Mouse (Mus musculus) MEL (cell line): Measurements from ENCODE around the gene Olfr668. TPM values are rescaled to one million over a fixed set of nuclear protein-coding genes. Genes with fewer than 3 reads are reported as not detected.
"Not testable (repeated sequence)": the region's sequence is repeated elsewhere in the genome, so short reads cannot be mapped to it uniquely, and the experiment has no call there.

Experiments used
- DNase-seq: peaks from one replicate; pipeline ENCODE4 v3.0.0; 2011; ENCODE audit warnings: low read depth, low spot score
- H3K27ac ChIP-seq: 2 replicates; pipeline ENCODE4 v1.5.1; 2012; ENCODE audit warnings: low read depth, mild to moderate bottlenecking, control low read depth, low read length, moderate library complexity; ENCODE audit not compliant: control insufficient read depth
- H3K27me3 ChIP-seq, 2 experiments: fragments of 150-350 bp in 1 of 2; sonication (generic) in 1 of 2; 2 replicates each; pipeline ENCODE4 v1.6.1; 2012; ENCODE audit warnings: low read length in 2 of 2, mild to moderate bottlenecking in 2 of 2, improper control_type of control experiment in 1 of 2, moderate library complexity in 1 of 2; ENCODE audit not compliant: insufficient read depth in 2 of 2, control insufficient read depth in 1 of 2
- H3K36me3 ChIP-seq, 2 experiments: 2 replicates each; pipeline ENCODE4 v1.6.1; 2012 to 2014; ENCODE audit warnings: low read length in 2 of 2, improper control_type of control experiment in 1 of 2, inconsistent platforms in 1 of 2, mild to moderate bottlenecking in 1 of 2; ENCODE audit not compliant: insufficient read depth in 2 of 2, control insufficient read depth in 1 of 2
- H3K4me1 ChIP-seq, 2 experiments: fragments of 150-350 bp in 1 of 2; sonication (generic) in 1 of 2; 2 replicates each; pipeline ENCODE4 v1.6.1; 2012; ENCODE audit warnings: low read length in 2 of 2, improper control_type of control experiment in 1 of 2, mild to moderate bottlenecking in 1 of 2; ENCODE audit not compliant: insufficient read depth in 2 of 2, control insufficient read depth in 1 of 2
- H3K4me3 ChIP-seq, 2 experiments: fragments of 150-350 bp in 1 of 2; sonication (generic) in 1 of 2; 2 replicates each; pipeline ENCODE4 v1.5.1; 2012; ENCODE audit warnings: low read depth in 2 of 2, low read length in 2 of 2, mild to moderate bottlenecking in 2 of 2, moderate library complexity in 2 of 2, control low read depth in 1 of 2, improper control_type of control experiment in 1 of 2; ENCODE audit not compliant: control insufficient read depth in 1 of 2, insufficient read depth in 1 of 2
- H3K79me2 ChIP-seq: 2 replicates; pipeline ENCODE4 v1.6.1; 2012; ENCODE audit warnings: mild to moderate bottlenecking, low read length, moderate library complexity; ENCODE audit not compliant: control insufficient read depth, poor library complexity, insufficient read depth
- H3K9ac ChIP-seq: 2 replicates; pipeline ENCODE4 v1.6.1; 2012; ENCODE audit warnings: low read depth, mild to moderate bottlenecking, control low read depth, low read length, moderate library complexity; ENCODE audit not compliant: control insufficient read depth, poor library complexity, severe bottlenecking
- H3K9me3 ChIP-seq: fragments of 150-350 bp; sonication (generic); replicated peaks from 2 replicates; pipeline ENCODE4 v1.6.1; 2012; ENCODE audit warnings: mild to moderate bottlenecking, low read length, improper control_type of control experiment, moderate library complexity; ENCODE audit not compliant: insufficient read depth
- CHD2 ChIP-seq: IDR thresholded peaks from 2 replicates; pipeline ENCODE4 v1.6.1; 2011; ENCODE audit warnings: low read length, improper control_type of control experiment
- CTCF ChIP-seq, 3 experiments: IDR thresholded peaks in 2 of 3; conservative IDR thresholded peaks in 1 of 3; 2 replicates each; pipeline ENCODE4 v1.5.1; 2011 to 2012; ENCODE audit warnings: low read length in 3 of 3, low read depth in 2 of 3, mild to moderate bottlenecking in 2 of 3, improper control_type of control experiment in 1 of 3, inconsistent platforms in 1 of 3, mixed read lengths in 1 of 3, moderate library complexity in 1 of 3; ENCODE audit not compliant: control insufficient read depth in 1 of 3, insufficient read depth in 1 of 3, poor library complexity in 1 of 3, severe bottlenecking in 1 of 3
- EP300 ChIP-seq, 2 experiments: IDR thresholded peaks; 2 replicates each; pipeline ENCODE4 v1.6.1; 2011; ENCODE audit warnings: improper control_type of control experiment in 2 of 2, low read length in 2 of 2, low read depth in 1 of 2, mild to moderate bottlenecking in 1 of 2
- ETS1 ChIP-seq: IDR thresholded peaks from 2 replicates; pipeline ENCODE4 v1.6.1; 2012; ENCODE audit warnings: low read depth, mild to moderate bottlenecking, inconsistent platforms, low read length, improper control_type of control experiment, moderate library complexity
- GATA1 ChIP-seq: IDR thresholded peaks from 2 replicates; pipeline ENCODE4 v1.6.1; 2011; ENCODE audit warnings: low read depth, low read length, improper control_type of control experiment
- JUND ChIP-seq: IDR thresholded peaks from 2 replicates; pipeline ENCODE4 v1.6.1; 2011; ENCODE audit warnings: low read depth, mild to moderate bottlenecking, improper control_type of control experiment, low read length
- MAX ChIP-seq: IDR thresholded peaks from 2 replicates; pipeline ENCODE4 v1.6.1; 2011; ENCODE audit warnings: low read length, improper control_type of control experiment
- MAZ ChIP-seq: IDR thresholded peaks from 2 replicates; pipeline ENCODE4 v1.6.1; 2012; ENCODE audit warnings: low read depth, mild to moderate bottlenecking, inconsistent platforms, low read length, improper control_type of control experiment
- MXI1 ChIP-seq: IDR thresholded peaks from 2 replicates; pipeline ENCODE4 v1.6.1; 2011; ENCODE audit warnings: mild to moderate bottlenecking, low read depth, low read length, improper control_type of control experiment
- MYC ChIP-seq: IDR thresholded peaks from 2 replicates; pipeline ENCODE4 v1.6.1; 2011; ENCODE audit warnings: low read depth, mild to moderate bottlenecking, low read length, improper control_type of control experiment, moderate library complexity
- RAD21 ChIP-seq: IDR thresholded peaks from 2 replicates; pipeline ENCODE4 v1.6.1; 2011; ENCODE audit warnings: mild to moderate bottlenecking, low read depth, low read length, improper control_type of control experiment
- RCOR1 ChIP-seq: IDR thresholded peaks from 2 replicates; pipeline ENCODE4 v1.6.1; 2012; ENCODE audit warnings: low read depth, mild to moderate bottlenecking, inconsistent platforms, low read length, improper control_type of control experiment
- SIN3A ChIP-seq: IDR thresholded peaks from 2 replicates; pipeline ENCODE4 v1.6.1; 2012; ENCODE audit warnings: low read length, improper control_type of control experiment, inconsistent platforms
- TBP ChIP-seq: IDR thresholded peaks from 2 replicates; pipeline ENCODE4 v1.8.0; 2011; ENCODE audit warnings: low read depth, low read length, improper control_type of control experiment
- TCF12 ChIP-seq: IDR thresholded peaks from 2 replicates; pipeline ENCODE4 v1.6.1; 2014; ENCODE audit warnings: low read depth, mild to moderate bottlenecking, inconsistent platforms, low read length, improper control_type of control experiment, moderate library complexity
- USF2 ChIP-seq, 2 experiments: IDR thresholded peaks; 2 replicates each; pipeline ENCODE4 v1.6.1; 2011 to 2012; ENCODE audit warnings: improper control_type of control experiment in 2 of 2, low read length in 2 of 2, borderline replicate concordance in 1 of 2, inconsistent platforms in 1 of 2, low read depth in 1 of 2, mild to moderate bottlenecking in 1 of 2; ENCODE audit not compliant: insufficient read depth in 1 of 2
- ZKSCAN1 ChIP-seq: IDR thresholded peaks from 2 replicates; pipeline ENCODE4 v1.6.1; 2012; ENCODE audit warnings: low read depth, mild to moderate bottlenecking, inconsistent platforms, low read length, improper control_type of control experiment, moderate library complexity
- ZMIZ1 ChIP-seq: IDR thresholded peaks from 2 replicates; pipeline ENCODE4 v1.6.1; 2012; ENCODE audit warnings: low read depth, mild to moderate bottlenecking, inconsistent platforms, low read length, improper control_type of control experiment, moderate library complexity
- ZNF384 ChIP-seq: IDR thresholded peaks from 2 replicates; pipeline ENCODE4 v1.6.1; 2012; ENCODE audit warnings: low read depth, mild to moderate bottlenecking, inconsistent platforms, low read length, improper control_type of control experiment
- polyA plus RNA-seq, 2 experiments: library from polyadenylated mRNA; stranded (reverse) in 1 of 2; unstranded in 1 of 2; fragments of >175 nt in 1 of 2; fragments of >200 nt in 1 of 2; gene quantifications; 2 replicates each; pipeline versions ENCODE4 v1.2.1 to v1.2.4; 2012; ENCODE audit warnings: low replicate concordance in 2 of 2, low read depth in 1 of 2; ENCODE audit not compliant: insufficient read length in 2 of 2, insufficient read depth in 1 of 2, missing spikeins in 1 of 2
- total RNA-seq: library from RNA; depleted of rRNA; stranded (reverse); fragments of 300-350 nt; gene quantifications from 2 replicates; pipeline ENCODE4 v1.2.3, GENCODE M21; 2012; rRNA removed

Gene Olfr668
- not detected in 2 replicates for total RNA-seq
- polyA plus RNA-seq, result not detected

DNA sequence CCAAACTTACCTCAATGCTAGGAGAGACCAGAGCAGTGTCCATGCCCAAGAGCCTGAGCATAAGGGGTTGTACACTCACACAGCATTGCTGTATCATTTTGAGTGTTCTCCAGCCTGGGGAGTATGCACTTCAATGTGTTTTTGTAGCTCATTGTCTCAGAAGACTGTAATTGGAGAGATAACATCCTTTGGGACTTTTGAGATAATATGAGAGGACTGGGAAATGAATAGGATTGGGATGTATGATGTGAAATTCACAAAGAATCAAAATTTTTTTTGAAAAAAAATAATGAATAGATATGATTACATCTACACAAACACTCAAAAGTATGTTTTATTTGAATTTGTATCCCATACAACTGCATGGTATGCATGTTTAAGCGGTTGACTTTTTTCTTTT lies at the start of gene Olfr668:
Gene Olfr668 (minus strand): TSS at position 101 of the 400 bp plus-strand sequence.
- TF ChIP-seq MYC (no peak), EP300 (IDR thresholded peaks at IDR 0.05; ENCODE audit: low read depth in 1 of 2, low read length in 2 of 2) (no peak), GATA1 (no peak), CTCF (IDR thresholded peaks at IDR 0.05 in 2 of 3, conservative IDR thresholded peaks at IDR 0.05 in 1 of 3; ENCODE audit: control insufficient read depth in 1 of 3, insufficient read depth in 1 of 3, low read depth in 2 of 3, low read length in 3 of 3, poor library complexity in 1 of 3, severe bottlenecking in 1 of 3) (no peak), ETS1 (no peak), JUND (no peak), RAD21 (no peak), ZKSCAN1 (no peak), USF2 (IDR thresholded peaks at IDR 0.05; ENCODE audit: borderline replicate concordance in 1 of 2, insufficient read depth in 1 of 2, low read depth in 1 of 2, low read length in 2 of 2) (no peak), ZNF384 (no peak), TBP (no peak), RCOR1 (no peak), MXI1 (no peak), TCF12 (no peak), ZMIZ1 (no peak), MAX (no peak), MAZ (no peak), SIN3A (no peak), CHD2 (no peak)
- Histone ChIP-seq H3K9ac (no peak within 1 kb of the TSS), H3K36me3 (no peaks in the 10 kb centered on the region), H3K4me1 (no peaks in the 10 kb centered on the region), H3K4me3 (no peak within 1 kb of the TSS), H3K27me3 (no peaks in the 10 kb centered on the region), H3K27ac (no peak within 1 kb of the TSS), H3K79me2 (no peaks in the 10 kb centered on the region), H3K9me3 (no peaks in the 10 kb centered on the region)
- DNase-seq, result no peak

DNA sequence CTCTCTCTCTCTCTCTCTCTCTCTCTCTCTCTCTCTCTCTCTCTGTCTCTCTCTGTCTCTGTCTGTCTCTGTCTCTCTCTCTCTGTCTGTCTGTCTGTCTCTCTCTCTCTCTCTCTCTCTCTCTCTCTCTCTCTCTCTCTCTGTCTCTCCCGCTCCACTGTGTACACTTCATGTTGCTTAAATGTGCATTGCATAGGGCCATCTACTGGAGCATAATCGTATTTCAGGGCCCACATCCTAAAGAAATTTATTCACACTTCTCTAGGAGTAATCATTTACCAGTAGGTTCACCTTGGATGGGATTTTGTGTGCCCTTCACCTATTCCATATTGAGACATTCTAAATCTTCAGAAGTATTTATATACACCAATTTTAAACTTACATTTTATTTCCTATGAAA lies 44.6 kb upstream of the Olfr668 start:
- not testable (repeated sequence) for H3K27ac ChIP-seq, H3K4me1 ChIP-seq, H3K79me2 ChIP-seq, H3K4me3 ChIP-seq, H3K36me3 ChIP-seq, H3K9ac ChIP-seq, H3K27me3 ChIP-seq, H3K9me3 ChIP-seq, DNase-seq
